Mouse (Mus musculus): ENCODE data around the gene Spon2.

- TF ChIP-seq CTCF (IDR thresholded peaks at IDR 0.05; ENCODE audit: borderline replicate concordance, extremely low read depth, insufficient read depth, insufficient read length) (no peak), POLR2A (IDR thresholded peaks at IDR 0.05; ENCODE audit: borderline replicate concordance, extremely low read depth, insufficient read depth, insufficient read length, poor library complexity, severe bottlenecking) (no peak)
These were observed 10.2 kb upstream of the Spon2 start for GRCm38 (mm10) chr5:33228428-33228827.

All from brain, embryonic 14.5 days (tissue).